Mouse (Mus musculus) small intestine, adult 2 months (tissue): Measurements from ENCODE around the gene Itpr3.

Experiments
- CTCF ChIP-seq: fragments of 200-500 bp; IDR thresholded peaks from 2 replicates; pipeline ENCODE4 v1.5.1; 2012; ENCODE audit warnings: low read depth, mild to moderate bottlenecking, control low read depth, inconsistent platforms, low read length, moderate library complexity, mixed read lengths; ENCODE audit not compliant: insufficient replicate concordance, insufficient read length; ENCODE audit errors: extremely low read depth
- POLR2A ChIP-seq: fragments of 200-500 bp; IDR thresholded peaks from 2 replicates; pipeline ENCODE4 v1.6.1; 2012; ENCODE audit warnings: low read depth, mild to moderate bottlenecking, control low read depth, inconsistent platforms, low read length, moderate library complexity

- no peak for TF ChIP-seq POLR2A
- TF ChIP-seq CTCF = no peak
Observed at GRCm38 (mm10) chr17:27134187-27134586, 77.1 kb downstream of the Itpr3 start.
